Mouse (Mus musculus) adrenal gland, adult 2 months (tissue): ENCODE results near the gene Gm9918. TPM values are rescaled to one million over a fixed set of nuclear protein-coding genes. Genes with fewer than 3 reads are reported as not detected.

Experiments used
- DNase-seq: peaks from one replicate; pipeline ENCODE4 v3.0.0; 2021
- polyA plus RNA-seq: library from polyadenylated mRNA; depleted of rRNA; stranded (reverse); fragments of >200 nt; gene quantifications from 2 replicates; pipeline ENCODE4 v1.2.3, GENCODE M21; 2012; rRNA removed
- total RNA-seq, 2 experiments: library from RNA; stranded (reverse); gene quantifications; 2 replicates each; pipeline ENCODE4 v1.2.3; 2021

Gm9918 gene
- total and polyA plus RNA-seq, 3 experiments = 0.47 TPM; not detected in 2

DNA sequence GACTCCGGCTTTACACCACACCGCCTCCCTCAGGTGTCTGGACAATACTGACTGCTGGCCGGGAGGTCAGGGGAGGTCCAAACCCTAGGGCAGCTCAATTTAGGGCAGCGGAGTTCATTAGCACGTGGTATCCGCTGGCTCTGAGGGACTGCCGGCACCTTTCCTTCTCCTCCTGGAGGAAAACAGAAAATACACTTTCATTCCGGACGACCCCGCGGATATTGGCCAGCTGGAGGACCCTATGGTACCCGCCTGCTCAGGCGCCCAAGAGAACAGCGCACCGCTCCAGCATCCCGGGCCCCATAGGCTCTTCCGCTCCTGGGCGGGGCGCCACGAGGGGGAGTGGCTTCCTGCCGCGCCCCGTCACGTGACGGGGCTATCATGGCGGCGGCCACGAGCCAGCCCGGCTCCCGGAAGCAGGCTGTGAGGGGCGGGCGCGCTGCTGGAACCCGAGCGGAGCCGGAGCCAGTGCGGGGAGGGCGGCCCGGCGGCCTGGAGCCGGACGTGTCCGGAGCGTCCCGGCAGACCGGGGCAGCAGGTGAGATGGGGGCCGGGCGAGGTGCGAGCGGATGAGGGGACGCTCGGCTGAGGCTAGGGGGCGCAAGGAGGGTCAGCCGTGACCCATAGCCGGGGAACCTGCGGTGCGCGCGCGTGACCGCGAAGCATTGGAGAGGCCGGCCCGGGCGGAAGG, 8.9 kb downstream of the Gm9918 start, which contains the start of gene Mfsd5:
TSS of gene Mfsd5 (plus strand) at position 363 of the 691 bp plus-strand sequence.
- DNase-seq = peak; percentile 92

DNA sequence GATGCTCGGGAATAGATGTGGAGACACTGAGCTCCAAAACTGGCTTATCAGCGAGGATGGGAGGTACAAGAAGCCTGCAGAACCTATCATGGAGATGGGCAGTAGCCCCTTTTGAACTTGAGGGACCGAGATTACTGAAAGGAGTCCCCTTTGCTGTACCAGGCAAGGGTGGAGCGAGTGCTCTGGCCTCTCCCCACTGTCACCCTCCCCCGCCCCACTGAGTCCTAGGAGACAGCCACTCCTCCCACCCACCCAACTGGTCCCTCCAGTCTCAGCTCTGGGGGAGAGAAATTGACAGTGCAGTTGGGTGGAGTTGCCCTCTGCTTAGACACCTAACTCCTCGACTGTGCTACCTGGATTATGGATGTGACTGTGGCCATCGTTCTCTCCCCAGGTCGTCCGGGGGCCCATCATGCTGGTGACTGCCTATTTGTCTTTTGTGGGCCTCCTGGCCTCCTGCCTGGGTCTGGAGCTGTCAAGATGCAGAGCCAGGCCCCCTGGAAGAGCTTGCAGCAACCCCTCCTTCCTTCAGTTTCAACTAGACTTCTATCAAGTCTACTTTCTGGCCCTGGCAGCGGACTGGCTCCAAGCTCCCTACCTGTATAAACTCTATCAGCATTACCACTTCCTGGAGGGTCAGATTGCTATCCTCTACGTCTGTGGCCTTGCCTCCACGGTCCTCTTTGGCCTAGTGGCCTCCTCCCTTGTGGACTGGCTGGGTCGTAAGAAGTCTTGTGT, 9.6 kb downstream of the Gm9918 start:
- DNase-seq = no peak

DNA sequence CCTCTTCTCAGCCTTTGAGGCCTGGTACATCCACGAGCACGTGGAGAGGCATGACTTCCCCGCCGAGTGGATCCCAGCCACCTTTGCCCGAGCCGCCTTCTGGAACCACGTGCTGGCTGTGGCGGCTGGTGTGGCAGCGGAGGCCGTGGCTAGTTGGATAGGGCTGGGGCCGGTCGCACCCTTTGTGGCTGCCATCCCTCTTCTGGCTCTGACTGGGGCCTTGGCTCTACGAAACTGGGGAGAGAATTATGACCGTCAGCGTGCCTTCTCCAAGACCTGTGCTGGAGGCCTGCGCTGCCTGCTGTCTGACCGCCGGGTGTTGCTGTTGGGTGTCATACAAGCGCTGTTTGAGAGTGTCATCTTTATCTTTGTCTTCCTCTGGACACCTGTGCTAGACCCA, 10.3 kb downstream of the Gm9918 start:
- no peak for DNase-seq

DNA sequence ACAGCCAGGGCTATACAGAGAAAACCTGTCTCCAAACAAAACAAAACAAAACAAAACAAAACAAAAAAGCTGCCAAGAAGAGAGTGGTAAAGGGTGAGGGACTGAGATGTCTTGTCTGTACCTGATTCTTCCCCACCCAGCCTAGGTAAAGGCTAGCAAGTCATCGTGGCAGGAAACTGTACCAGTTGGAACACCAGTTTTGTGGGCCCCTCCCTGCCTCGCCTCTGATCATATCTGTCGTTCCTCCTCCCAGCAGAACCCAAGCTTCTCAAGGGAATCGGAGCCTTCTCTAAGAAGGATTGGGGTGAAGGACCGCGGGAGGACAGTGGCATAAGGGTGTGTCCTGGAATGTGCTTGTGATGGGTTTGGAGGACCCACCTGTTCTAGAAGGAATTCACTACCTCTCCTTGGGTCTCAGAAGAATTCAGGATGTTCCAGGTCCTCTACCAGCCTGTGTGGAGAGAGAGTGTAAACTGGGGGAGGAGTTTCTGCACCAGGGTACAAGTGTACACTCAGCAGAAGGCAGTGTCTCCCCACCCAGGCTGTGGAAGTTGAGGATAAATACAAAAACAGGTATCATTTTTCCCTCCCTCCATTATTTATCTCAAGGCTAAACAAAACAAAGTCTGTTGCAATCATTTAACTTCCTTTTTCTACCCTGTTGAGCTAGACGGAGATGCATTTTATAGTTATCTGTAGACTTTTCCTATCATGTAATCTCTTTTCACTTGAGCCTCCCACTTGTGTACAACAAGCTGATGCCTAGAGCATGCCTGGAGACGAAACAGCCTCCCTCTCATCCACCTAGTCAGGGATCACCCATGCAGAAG, 12.3 kb downstream of the Gm9918 start:
- DNase-seq = no peak

DNA sequence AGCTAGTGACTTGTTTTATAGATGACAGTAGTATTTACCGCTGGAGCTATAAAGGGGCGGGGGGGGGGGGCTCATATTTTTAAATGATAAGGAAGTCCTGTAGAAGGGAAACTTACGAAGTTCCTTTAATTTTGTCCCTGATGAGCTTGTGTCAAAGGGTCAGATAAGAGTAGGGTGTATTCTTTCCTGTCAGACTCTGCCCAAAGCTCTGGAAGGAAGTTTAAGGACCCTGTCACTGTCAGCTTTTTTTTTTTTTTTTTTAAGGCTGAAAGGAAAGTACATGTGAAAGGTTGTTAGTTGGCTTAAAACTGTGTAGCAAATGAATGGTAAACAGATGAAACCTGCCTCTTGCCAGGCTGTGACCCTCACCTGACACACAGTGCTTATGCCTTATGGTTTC, 13.3 kb downstream of the Gm9918 start:
- DNase-seq = no peak

DNA sequence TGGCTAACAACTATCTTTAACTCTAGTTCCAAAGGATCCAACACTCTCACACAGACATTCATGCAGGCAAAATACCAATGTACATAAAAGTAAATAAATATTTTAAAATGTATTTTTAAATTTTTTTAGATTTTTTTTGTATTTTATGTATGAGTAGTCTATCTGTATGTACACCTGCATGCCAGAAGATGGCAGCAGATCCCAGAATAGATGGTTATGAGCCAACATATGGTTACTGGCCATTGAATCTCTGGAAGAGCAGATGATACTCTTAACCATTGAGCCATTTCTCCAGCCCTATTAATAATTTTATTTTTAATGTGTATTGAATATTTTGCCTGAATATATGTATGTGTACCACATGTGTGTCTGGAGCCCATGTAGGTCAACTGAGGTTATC, 17.0 kb downstream of the Gm9918 start:
- DNase-seq = peak; percentile 25

DNA sequence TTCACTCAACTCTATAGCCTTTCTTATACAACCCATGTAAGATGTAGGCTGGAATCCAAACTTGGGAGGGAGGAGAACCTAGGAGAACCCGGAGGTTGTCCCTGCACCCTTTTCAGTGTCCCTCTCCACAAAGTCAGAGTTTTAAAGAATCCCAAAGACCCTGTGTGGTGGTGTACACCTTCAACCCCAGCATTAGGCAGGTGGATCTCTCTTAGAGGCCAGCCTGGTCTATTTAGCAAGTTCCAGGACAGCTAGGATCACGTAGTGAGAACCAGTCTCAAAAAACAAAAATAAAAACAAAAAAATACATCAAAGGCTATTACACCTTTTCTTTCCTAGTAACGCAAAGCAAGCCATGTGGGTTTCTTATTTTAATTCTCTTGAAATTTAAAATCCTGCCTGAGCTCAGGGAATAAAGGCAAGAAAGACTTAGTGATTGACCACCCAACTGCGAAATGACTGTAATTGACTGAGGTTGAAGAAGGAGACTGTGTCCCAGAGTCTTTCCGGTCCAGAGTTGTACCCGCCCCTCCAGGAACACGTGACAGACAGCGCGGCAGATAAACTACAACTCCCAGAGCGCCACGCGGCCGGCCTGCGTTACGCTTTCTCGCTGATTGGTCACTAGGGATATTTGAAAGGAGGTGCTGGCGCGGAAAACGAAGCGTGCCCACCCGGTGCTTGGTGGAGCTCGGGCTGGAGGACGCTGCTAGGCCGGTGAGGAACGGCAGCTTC, 25.4 kb downstream of the Gm9918 start, which contains the start of gene Espl1:
TSS of gene Espl1 (plus strand) at position 634 of the 735 bp plus-strand sequence.
- DNase-seq = peak; percentile 93

DNA sequence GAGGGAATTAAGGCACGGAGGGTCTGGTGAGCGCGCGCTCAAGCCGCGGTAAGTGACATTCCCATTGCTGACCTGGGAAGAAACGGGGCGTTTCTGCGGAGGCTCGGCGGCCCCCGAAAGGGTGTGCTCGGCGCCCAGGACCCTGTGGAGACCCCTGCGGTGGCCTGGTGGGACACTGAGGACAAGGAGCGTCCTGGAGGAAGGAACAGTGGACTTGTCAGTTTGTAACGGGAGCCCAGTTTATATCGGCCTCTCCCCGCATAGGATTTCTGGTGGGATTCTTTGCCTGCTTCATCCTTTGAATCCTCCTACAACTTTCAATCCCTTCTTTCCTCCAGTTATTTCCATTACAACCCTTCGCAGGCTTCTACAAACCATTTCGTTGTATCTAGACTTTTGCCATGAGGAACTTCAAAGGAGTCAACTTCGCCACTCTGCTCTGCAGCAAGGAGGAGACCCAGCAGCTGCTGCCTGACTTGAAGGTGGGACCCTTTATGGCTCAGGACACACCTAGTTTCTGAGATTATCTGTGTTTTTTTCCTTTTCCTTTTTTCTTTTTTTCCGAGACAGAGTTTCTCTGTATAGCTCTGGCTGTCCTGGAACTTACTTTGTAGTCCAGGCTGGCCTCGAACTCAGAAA, 26.1 kb downstream of the Gm9918 start:
- DNase-seq = no peak

DNA sequence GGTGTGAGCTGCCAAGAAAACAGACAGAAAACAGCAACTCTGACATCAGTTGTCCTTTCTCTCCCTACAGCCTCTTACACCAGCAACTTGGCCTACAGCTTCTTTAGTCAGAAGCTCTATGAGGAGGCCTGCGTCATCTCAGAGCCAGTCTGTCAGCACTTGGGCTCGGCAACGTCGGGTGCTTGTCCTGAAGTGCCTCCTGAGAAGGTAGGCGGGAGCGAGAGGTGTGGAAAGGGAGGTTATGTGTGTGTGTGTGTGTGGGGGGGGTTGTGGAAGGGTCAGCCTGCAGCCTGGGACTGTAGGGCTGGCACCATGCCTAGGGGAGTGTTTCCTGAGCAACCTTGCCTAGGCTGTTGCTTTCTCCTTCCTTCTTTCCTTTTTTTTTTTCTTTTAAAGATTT, 32.2 kb downstream of the Gm9918 start:
- no peak for DNase-seq

DNA sequence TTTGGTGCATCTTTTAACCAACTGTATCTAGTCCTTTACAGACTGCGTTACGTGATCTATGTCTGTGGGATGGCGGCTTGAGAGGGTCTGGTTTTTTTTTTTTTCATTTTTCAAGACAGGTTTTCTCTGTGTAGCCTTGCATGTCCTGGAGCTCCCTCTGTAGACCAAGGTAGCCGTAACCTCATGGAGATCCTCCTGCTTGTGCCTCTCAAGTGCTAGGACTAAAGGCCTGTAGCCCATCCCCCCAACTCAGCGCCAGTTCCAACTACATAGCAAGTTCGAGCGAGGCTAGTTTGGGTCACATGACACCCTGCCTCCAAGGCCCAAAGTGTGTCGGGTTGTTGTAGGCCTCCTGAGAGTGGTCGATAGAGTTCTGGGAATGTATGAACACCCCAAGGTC, 38.4 kb downstream of the Gm9918 start:
- no peak for DNase-seq

DNA sequence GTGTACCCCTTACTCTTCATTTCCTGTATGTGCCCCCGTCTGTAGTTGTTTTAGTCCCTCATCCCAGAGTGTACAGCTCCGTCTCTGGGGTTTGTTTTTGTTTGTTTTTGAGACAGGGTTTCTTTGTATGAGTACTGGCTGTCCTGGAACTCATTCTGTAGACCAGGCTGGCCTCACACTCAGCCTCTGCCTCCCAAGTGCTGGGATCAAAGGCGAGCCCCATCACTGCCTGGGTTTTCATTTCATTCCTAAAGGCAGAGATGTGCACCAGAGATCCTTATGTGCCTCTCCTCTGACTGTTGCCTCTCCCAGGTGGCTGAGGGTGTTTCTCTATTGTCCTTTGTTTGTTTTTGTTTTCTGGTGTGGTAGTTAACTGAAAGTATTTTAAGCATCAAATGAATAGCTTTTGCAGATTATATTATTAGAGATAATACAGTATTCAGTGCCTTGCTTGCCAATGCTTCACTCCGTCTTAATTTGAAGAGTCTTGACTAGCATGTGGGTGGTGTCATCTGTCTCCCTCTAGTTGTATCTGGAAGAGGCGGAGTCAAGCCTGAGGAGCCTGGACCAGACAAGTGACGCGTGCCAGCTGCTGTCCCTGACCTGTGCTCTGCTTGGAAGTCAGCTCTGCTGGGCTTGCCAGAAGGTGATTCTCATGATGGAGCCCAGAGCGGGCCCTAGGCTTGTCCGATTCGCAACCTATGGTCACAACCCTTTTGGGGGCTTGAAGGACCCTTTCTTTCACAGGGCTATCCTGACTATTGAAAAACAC, 39.9 kb downstream of the Gm9918 start:
- DNase-seq = peak; percentile 71

DNA sequence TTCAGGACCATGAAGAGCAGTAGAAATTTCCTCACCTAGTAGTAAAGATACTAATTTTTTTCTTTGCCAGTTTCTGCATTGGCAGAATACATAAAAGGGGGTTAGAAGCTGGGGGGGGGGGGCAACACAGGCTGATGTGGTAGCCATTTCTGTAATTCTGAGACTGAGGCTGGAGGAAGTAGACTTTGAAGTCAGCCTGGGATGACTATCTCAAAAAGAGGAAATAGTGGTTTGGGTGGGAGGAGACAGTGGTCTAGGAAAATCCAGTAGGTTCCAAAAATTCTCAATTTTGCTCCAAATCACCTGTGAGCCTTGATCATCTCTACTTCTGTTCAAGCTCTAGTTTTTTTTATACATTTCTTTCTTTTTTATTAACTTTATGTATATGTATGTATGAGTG, 41.1 kb downstream of the Gm9918 start:
- no peak for DNase-seq

DNA sequence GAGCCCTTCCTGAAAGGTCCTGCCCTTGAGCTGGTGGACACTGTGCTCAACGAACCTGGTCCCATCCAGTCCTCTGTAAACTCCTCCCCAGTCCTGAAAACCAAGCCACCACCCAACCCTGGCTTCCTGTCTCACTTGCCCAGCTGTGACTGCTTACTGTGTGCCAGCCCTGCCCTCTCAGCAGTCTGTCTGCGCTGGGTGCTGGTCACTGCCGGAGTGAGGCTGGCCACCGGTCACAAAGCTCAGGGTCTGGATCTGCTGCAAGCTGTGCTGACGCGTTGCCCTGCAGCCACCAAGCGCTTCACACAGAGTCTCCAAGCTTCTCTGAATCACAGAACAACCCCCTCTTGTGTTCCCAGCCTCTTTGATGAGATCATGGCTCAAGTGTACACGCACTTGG, 44.9 kb downstream of the Gm9918 start:
- DNase-seq = no peak

DNA sequence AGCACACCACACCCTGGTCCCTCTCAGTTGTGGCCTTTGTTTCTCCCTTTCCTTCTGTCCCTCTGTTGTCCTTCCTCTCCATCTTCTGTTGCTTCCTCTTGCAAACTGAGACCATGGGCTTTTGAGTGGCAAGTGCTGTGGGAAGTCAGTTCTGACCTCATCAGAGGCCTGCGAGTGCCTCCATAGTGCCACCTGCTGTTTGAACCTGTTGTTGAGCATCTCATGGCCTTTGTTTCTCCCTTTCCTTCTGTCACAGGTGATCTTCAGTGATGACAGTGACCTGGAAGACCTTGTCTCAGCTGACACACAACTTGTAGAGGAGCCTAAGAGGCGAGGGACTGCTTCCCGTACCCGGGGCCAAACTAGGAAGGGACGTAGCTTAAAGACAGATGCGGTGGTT, 45.9 kb downstream of the Gm9918 start:
- DNase-seq = peak; percentile 65

Other genes starting within 250 kb of the Gm9918 start
- gene Krt18, start 242.4 kb upstream of the Gm9918 start, total RNA-seq = 1 to 10 TPM; 1.6 to 2.5 TPM
- 0.61 and 1.1 TPM in 2 replicates for gene Krt18, start 242.4 kb upstream of the Gm9918 start, polyA plus RNA-seq
- gene Eif4b, start 196.8 kb upstream of the Gm9918 start, total RNA-seq = 100 to 1,000 TPM; 230 to 238 TPM
- 28.8 and 43.7 TPM in 2 replicates for gene Eif4b, start 196.8 kb upstream of the Gm9918 start, polyA plus RNA-seq
- 10 to 100 TPM; 75.2 to 91.8 TPM for gene Tns2, start 170.2 kb upstream of the Gm9918 start, total RNA-seq
- 101 and 107 TPM in 2 replicates for gene Tns2, start 170.2 kb upstream of the Gm9918 start, polyA plus RNA-seq
- gene Spryd3, start 134.3 kb upstream of the Gm9918 start, total RNA-seq = 10 to 100 TPM; 27.4 to 48.9 TPM
- 38.3 and 48.4 TPM in 2 replicates for gene Spryd3, start 134.3 kb upstream of the Gm9918 start, polyA plus RNA-seq
- gene Igfbp6, start 126.2 kb upstream of the Gm9918 start, total RNA-seq = 10 to 100 TPM; 37.7 to 71.0 TPM
- 65.0 and 78.9 TPM in 2 replicates for gene Igfbp6, start 126.2 kb upstream of the Gm9918 start, polyA plus RNA-seq
- gene Soat2, start 120.0 kb upstream of the Gm9918 start, total RNA-seq = under 1 TPM; 0.35 to 0.49 TPM
- 0.88 and 0.92 TPM in 2 replicates for gene Soat2, start 120.0 kb upstream of the Gm9918 start, polyA plus RNA-seq
- 10 to 100 TPM; 48.6 to 60.7 TPM for gene Zfp740, start 67.3 kb upstream of the Gm9918 start, total RNA-seq
- gene Zfp740, start 67.3 kb upstream of the Gm9918 start, polyA plus RNA-seq = 13.9 and 14.4 TPM in 2 replicates
- 100 to 1,000 TPM in 1 of 2 experiments, 10 to 100 TPM in 1; 71.2 to 106 TPM for gene Csad, start 65.8 kb upstream of the Gm9918 start, total RNA-seq
- gene Csad, start 65.8 kb upstream of the Gm9918 start, polyA plus RNA-seq = 128 and 216 TPM in 2 replicates
- gene Itgb7, start 38.6 kb upstream of the Gm9918 start, total RNA-seq = 1 to 10 TPM; 2.0 to 4.7 TPM
- 2.3 and 2.4 TPM in 2 replicates for gene Itgb7, start 38.6 kb upstream of the Gm9918 start, polyA plus RNA-seq
- 10 to 100 TPM; 21.0 to 35.8 TPM for gene Rarg, start 13.0 kb upstream of the Gm9918 start, total RNA-seq
- 29.9 and 32.4 TPM in 2 replicates for gene Rarg, start 13.0 kb upstream of the Gm9918 start, polyA plus RNA-seq
- 10 to 100 TPM; 38.2 to 46.3 TPM for gene Mfsd5, start 8.9 kb downstream of the Gm9918 start, total RNA-seq
- 99.6 and 108 TPM in 2 replicates for gene Mfsd5, start 8.9 kb downstream of the Gm9918 start, polyA plus RNA-seq
- gene Espl1, start 25.7 kb downstream of the Gm9918 start, total RNA-seq = 1 to 10 TPM in 1 of 2 experiments, under 1 TPM in 1; 0.86 to 2.5 TPM
- 1.8 and 2.2 TPM in 2 replicates for gene Espl1, start 25.7 kb downstream of the Gm9918 start, polyA plus RNA-seq
- 100 to 1,000 TPM; 416 to 441 TPM for gene Pfdn5, start 55.6 kb downstream of the Gm9918 start, total RNA-seq
- gene Pfdn5, start 55.6 kb downstream of the Gm9918 start, polyA plus RNA-seq = 19.1 and 19.8 TPM in 2 replicates
- 10 to 100 TPM; 54.1 to 60.3 TPM for gene Myg1, start 61.1 kb downstream of the Gm9918 start, total RNA-seq
- 73.3 and 77.5 TPM in 2 replicates for gene Myg1, start 61.1 kb downstream of the Gm9918 start, polyA plus RNA-seq
- gene Aaas, start 80.2 kb downstream of the Gm9918 start, total RNA-seq = 10 to 100 TPM; 16.8 to 18.1 TPM
- gene Aaas, start 80.2 kb downstream of the Gm9918 start, polyA plus RNA-seq = 44.9 and 46.6 TPM in 2 replicates
- gene Sp7, start 96.6 kb downstream of the Gm9918 start, total RNA-seq = under 1 TPM; 0.09 to 0.14 TPM
- gene Sp7, start 96.6 kb downstream of the Gm9918 start, polyA plus RNA-seq = 0.50 and 0.55 TPM in 2 replicates
- gene Sp1, start 135.6 kb downstream of the Gm9918 start, total RNA-seq = 10 to 100 TPM; 71.7 to 72.1 TPM
- 8.5 and 11.1 TPM in 2 replicates for gene Sp1, start 135.6 kb downstream of the Gm9918 start, polyA plus RNA-seq
- 1 to 10 TPM; 1.0 to 1.6 TPM for gene Amhr2, start 174.8 kb downstream of the Gm9918 start, total RNA-seq
- 1.3 and 2.5 TPM in 2 replicates for gene Amhr2, start 174.8 kb downstream of the Gm9918 start, polyA plus RNA-seq
- 100 to 1,000 TPM; 105 to 197 TPM for gene Prr13, start 188.5 kb downstream of the Gm9918 start, total RNA-seq
- 213 and 313 TPM in 2 replicates for gene Prr13, start 188.5 kb downstream of the Gm9918 start, polyA plus RNA-seq
- 100 to 1,000 TPM; 641 to 760 TPM for gene Pcbp2, start 200.0 kb downstream of the Gm9918 start, total RNA-seq
- 388 and 545 TPM in 2 replicates for gene Pcbp2, start 200.0 kb downstream of the Gm9918 start, polyA plus RNA-seq
- gene Gm10337, start 233.2 kb downstream of the Gm9918 start, total RNA-seq = not detected
- gene Gm10337, start 233.2 kb downstream of the Gm9918 start, polyA plus RNA-seq = not detected in 2 replicates
- 10 to 100 TPM in 1 of 2 experiments, 1 to 10 TPM in 1; 5.2 to 15.1 TPM for gene Map3k12, start 246.5 kb downstream of the Gm9918 start, total RNA-seq
- gene Map3k12, start 246.5 kb downstream of the Gm9918 start, polyA plus RNA-seq = 10.6 and 12.0 TPM in 2 replicates
- gene Tarbp2, start 247.6 kb downstream of the Gm9918 start, total RNA-seq = 10 to 100 TPM; 30.5 to 32.5 TPM
- gene Tarbp2, start 247.6 kb downstream of the Gm9918 start, polyA plus RNA-seq = 60.7 and 64.1 TPM in 2 replicates